Mouse (Mus musculus) E14TG2a.4 (cell line): Measurements from ENCODE around the gene Magi2.

Source experiments
- CTCF ChIP-seq: conservative IDR thresholded peaks from 2 replicates; pipeline ENCODE4 v1.5.1; 2014; ENCODE audit warnings: low read length
- POU5F1 ChIP-seq: IDR thresholded peaks from 2 replicates; pipeline ENCODE4 v1.6.1; 2014; ENCODE audit warnings: low read length, borderline replicate concordance

- TF ChIP-seq CTCF (no peak), POU5F1 (no peak)
These were observed 110.7 kb downstream of the Magi2 start for GRCm38 (mm10) chr5:19337561-19337960.
